Mouse (Mus musculus) thymus, postnatal 14 days (tissue): Measurements from ENCODE around the gene Smim24.

ENCODE experiments used
- DNase-seq: peaks from one replicate; pipeline ENCODE4 v3.0.0; 2021

Smim24 gene

DNA sequence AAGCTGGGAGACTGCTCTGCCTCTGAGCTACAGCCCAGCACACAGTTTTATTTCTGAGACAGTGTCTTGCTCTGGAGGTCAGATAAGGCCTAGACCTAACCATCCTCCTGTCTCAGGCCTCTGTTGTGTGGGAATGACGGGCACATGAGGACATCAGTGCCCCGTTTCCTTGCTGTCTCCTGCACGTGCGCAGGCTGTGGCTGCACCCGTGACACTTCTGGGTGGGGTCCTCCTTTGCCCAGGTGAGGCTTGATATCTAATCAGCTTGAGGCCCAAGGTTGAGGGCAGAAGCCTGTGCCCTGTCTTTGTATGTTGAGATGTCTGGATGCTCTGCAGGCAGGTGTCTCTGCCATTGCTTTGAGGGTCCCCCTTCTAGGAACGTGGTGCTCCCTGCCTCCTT lies 581 bp upstream of the Smim24 start:
- DNase-seq: no peak

DNA sequence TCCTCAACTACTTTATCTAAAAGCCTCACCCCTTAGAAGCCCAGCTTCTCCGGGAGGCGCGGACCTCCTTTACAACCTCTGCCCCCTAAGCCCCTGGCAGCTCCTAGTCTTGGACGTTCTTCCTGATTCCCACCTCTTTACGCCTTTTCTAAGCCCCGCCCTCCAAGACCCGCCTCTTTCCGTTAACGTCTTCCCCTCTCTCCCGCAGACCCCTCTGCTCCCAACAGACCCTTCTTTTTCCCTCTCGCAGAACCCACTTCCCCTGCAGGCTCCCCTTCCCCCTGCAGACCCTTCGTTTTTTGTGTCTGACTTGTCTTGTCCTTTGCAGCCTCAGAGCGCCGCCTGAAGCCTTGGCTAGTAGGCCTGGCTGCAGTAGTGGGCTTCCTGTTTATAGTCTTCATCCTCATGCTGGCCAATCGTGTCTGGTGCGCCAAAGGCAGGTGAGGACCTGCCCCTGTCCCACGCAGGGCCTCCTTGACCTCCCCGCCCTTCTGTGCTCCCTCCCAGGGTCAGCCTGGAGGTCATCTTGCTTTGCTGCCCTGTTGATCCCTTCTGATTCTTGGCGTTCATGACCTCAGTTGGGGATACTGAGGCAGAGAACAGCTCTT lies 709 bp downstream of the Smim24 start:
- DNase-seq: peak; percentile 79

DNA sequence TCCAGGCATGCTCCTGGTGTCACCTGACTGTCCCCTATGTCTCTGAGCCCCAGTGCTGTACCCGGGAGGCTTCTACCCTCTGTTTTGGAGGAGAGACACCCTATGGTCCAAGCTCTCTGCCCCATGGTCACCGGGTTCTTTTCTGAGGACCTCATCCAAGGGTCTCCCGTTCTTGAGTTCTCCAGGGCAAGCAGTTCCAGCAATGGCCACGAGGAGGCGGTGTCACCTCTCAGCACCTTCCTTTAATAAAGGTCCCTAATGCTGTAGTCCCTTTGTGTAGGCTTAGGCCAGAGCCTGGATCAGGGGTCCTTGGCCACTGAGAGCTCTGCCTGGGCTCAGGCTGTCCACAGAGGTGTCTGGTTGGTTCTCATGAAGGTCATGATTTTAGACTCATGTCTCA lies 2.3 kb downstream of the Smim24 start:
- peak; percentile 74 for DNase-seq

DNA sequence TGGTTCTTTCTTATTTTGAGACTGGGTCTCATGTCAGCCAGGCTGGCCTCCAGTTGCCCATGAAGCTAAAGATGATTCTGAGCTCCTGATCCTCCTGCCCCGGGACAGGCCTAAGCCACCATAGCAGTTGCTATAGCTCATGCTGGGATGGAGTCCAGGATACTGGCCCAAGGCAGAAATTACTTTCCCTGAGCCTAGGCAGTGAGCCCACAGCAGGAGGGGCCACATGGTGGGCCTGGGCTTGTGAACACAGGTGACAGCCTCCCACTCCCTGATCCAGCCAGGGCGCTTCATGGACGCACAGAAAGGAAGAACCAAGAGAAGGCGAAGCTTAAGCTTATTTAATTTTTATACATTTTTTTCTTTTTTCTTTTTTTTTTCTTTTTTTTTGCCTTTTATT lies 3.0 kb downstream of the Smim24 start:
- no peak for DNase-seq

DNA sequence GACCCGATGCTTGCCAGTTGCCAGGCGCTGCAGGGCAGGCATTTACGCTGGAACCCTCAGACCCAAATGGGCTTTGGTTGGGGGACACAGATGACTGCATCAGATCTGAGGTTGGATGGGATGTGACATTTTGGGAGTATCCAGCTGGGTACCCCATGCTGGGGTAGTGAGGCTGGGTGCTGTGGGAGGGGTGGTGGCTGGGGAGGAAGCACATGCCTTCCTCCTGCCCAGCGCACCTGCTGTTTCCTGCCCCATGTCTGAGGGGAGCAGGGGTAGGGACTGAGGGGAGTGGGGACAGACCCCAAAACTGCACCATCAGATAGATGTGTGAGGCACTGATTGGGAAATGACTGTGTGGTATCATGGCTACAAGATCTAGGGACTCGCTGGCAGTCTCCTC lies 3.9 kb downstream of the Smim24 start:
- peak; percentile 59 for DNase-seq

DNA sequence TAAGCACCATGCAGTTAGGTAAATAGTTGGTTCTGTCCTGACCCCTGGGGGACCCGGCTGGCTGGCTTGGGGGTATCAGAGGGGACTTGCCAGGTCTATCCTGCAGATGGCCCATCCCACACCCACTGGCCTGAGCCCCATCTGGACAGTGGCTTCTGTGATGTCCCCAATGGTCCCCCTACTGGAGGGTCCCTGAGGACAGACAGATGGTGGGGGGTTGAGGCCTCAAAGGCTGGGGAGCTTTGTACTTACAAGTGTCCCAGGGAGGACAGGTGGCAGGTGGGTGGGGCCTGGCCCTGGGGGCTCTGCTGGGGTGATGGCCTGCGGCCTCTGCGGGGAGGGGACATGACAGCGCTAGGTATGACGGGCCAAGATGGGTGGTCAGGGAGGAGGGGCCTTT lies 6.4 kb downstream of the Smim24 start:
- DNase-seq: no peak

DNA sequence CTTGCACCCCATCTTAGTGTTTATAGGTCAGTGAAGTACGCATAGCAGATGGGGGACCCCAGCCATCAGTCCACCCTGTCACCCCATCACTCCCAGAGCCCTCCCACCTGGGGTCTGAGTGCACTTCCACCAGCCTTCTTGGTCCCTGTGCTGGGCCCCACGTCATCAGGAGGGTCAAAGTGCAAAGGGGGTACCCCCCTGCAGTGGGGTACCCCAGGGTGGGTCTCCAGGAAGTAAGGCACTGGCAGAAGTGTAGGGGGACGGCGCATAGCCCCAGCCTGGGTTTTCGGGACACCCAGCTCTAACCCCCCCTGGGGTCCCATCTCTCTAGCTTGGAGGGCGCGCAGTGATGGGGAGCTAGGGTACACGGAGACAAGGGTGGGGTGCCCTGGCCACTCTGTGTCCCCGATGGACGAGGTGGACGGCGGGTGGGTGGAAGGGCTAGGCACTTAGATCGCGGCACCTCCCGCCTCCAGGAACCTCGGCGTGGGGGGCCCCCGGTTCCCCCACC lies 7.0 kb downstream of the Smim24 start:
- DNase-seq: no peak

DNA sequence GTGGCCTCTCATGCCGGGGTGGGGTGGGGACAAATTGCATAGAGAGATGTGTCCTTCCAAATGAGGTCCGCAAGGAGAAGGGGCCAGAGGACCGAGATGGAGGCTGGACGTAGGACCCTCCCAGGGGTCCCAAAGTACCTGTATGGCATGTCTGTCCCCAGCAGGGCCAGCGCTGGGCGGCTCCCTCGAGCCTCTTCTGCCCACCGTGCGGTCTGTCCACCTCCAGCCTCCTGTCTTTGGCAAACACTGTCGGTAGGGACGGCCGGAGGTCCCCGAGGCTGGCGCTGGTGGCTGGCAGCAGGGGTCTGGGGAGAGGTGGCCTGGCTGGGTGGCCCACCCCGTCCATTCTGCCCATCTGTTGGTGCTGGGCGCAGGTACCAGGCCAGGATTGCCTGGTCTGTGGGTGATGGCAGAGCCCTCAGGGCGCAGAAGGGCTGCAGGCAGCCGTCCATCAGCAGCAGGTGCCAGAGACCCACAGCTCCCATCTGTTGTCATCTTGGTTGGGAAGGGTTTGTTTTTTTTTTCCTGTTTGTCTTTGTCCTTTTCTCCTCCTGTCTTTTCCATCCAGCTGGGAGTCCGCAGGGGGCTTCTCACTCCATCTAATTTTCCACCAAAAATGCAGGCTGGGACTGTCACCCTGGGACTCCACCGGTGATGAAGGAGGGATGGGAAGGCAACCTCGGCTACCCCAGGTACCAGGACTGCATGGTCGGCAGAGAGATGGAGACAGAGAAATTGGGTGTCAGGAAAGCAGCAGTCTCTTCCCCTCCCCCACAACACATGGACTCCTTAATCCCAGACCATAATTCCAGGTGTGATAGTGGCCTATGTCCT lies 7.7 kb downstream of the Smim24 start:
- no peak for DNase-seq

DNA sequence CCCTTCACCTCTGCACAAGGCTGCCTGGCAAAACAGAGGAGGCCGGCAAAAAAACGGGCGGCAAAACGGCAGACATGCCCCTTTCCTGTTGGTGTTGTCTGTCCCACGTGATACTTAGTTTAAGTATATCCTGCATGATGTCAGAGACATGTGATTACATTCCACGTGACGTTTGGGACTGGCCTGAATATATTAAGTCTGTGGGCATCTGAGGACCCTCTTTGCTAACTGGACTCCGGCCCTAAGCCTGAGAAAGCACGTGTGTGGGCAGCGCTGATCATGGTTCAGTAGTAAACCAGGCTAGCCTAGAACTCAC lies 8.3 kb downstream of the Smim24 start:
- no peak for DNase-seq

DNA sequence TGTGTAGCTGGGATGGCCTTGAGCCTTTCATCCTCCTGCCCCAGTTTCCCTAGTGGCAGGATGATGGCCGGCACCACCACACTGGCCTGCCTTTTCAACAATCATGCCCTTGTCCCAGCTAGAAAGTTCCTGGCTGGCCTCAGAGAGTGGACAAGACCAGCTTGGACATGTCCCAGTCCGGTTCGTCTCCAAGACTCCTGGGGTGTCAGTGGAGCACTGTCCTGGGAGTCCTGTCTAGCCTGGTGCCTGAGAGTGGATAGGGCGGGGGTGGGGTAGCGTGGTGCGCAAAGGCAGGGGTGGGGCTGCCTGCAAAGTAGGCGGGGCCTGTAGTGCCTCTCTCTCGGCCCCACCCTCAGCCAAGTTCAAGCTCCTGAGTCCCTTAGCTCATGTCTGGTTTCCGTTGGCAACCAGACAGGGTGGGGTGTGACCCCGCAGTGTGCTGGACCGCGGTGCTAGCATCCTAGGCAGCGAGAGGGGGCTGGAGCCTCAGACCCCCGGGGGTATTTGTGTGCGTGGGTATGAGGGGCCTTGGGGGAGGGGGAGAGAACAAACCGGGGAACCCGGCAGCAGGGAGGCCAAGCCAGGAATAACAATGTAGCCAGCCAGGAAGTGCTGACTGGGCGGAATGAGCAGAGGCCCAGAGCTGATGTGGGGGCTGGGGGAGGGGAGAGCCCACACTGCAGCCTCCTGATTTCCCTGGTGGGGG lies 8.8 kb downstream of the Smim24 start:
- DNase-seq: peak; percentile 39

DNA sequence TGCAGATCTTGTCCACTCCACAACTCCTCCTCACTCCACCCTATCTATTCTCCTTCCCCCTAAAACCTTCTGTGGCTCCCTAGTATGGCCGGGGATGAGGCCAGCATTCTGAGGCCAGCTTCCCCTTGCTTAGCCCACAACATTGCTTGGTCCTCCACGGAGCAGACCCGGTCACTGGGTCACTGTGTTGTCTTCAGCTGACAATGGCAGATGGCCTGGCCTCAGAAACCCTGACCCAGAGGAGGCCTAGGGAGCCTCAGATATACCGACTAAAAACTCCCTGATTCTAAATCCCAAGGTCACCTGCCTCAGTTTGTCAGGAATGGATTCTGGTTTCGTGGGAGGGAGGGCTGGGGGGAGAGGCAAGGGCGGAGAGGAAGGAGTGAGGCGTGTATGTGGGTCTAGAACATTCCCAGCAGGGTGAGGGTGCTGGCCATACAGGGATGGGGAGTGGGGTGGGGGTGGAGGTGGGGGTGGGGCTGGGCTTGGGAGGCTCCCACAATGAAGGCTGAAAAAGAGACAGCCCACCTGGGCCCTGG lies 9.4 kb downstream of the Smim24 start:
- no peak for DNase-seq

DNA sequence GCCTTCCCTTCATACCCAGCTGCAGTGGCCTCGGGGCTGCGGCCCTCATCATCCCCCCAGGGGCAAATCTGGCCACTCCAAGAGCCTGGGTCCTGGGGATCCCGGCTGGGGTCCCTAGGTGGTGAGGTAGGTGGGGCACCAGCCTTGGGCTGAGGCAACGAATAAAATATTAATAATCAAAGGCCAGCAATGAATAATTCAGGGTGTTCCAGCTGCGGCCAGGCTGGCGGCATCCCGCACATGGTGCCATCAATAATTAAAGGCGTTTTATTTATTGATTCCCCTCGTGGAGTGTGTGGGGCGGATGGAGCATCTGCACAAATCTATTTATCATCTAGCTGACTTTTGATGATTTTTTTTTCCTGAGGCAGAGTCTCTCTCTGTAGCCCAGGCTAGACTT lies 10.7 kb downstream of the Smim24 start:
- DNase-seq: no peak

DNA sequence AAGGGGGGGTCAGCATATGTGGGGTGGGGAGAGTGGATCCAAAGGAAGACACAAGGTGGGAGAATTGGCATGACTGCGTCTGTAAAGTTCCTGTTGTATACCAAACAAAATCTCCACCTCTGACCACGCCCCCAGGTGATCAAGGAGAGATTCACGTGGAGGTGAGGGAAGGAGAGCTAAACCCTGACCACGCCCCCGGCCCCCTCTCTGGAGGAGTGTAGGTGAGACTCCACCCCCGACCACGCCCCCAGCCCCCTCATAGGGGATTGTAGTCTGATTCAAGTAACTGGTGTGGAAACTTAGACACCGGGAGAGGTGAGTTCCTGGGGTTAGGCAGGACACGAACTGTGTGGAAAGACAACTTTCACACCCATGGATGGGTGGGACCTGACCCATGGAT lies 11.2 kb downstream of the Smim24 start:
- no peak for DNase-seq

DNA sequence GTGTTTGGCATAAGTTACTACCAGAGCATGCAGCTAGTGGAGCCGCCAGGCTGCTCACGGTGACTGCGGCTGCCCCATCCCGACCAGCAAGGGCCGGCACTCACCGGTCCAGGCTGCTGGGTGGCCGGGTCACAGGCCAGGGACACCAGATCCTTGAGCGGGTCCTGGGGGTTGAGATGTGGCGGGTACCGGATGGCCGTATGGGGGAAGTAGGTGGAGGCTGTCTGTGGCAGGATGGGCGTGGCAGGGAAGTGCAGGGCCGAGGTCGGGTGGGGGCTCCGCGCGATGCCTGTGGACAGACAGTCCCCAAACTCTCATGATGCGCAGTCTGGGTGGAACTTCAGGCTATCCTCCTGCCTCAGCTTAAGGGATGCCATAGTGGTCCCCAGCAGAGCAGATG lies 11.9 kb downstream of the Smim24 start:
- DNase-seq: no peak

DNA sequence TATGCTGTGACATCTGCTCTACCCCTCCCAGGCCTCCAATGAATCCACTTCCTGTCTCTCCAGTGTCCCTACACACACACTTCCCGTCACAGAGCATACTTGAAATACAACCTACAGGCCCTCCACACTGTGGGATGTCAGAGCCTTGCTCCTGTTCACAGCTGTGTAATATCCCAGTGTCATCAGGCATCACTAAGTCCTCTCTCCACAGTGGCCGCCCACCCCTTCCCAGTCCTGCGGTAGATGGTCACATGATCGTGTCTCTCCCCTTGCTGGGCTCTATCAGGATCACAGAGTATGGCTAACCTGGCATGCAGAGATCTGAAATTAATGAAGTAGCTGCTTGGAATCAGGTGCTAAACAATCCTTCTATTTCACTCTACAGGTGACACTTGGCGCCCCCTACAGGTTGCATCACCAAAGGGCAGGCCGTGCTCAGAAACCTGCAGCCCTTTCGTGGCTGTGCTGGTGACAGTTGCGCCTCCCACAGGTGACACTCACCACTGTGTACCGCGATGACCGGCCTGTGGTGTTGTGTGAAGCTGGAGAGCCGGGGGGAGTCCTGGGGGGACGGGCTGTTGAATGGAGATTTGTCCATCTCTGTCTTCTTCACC lies 12.8 kb downstream of the Smim24 start:
- DNase-seq: peak; percentile 79

DNA sequence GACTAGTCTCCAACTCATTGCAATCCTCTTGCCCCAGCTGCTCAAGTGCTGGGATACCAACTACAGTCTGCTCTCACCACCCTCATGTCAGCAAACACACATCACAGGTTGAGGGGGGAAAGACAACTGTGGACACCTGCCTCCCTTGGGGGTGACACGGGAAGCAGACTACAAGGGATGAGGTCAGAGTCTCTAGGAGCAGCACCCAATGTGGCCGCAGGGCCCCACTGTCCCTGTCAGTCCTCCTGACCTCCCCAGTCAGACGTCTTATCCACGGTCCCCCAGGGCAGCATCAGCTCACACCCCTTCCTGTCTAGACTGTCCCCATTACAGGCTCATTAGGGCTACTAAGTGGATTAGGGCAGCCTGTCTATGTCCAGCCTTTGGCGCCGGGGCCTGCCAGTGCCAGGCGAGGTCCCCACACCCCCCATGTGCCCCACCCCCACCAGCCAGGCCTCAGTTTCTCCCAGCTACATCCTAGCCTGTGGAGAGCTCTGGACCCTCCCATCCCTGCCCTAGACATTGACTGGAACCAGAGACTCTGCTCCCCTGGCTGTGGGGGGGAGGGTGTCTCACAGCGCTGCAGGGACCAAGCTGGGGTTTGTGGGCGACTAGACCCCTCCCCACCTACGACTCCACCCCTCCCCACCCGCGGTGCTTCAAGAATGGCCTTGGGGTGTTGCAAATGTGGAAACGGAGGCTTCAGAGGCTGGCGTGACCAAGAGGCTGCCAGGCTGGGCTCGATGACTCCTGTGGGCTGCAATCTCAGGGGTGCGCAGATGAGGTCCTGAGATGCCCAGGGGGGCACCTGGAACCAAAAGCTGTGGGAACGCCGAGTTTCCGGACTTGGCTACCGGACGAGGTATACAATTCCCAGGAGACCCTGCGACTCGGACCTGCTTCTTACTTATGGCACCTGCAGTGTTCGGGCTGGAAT lies 13.9 kb downstream of the Smim24 start:
- DNase-seq: no peak

DNA sequence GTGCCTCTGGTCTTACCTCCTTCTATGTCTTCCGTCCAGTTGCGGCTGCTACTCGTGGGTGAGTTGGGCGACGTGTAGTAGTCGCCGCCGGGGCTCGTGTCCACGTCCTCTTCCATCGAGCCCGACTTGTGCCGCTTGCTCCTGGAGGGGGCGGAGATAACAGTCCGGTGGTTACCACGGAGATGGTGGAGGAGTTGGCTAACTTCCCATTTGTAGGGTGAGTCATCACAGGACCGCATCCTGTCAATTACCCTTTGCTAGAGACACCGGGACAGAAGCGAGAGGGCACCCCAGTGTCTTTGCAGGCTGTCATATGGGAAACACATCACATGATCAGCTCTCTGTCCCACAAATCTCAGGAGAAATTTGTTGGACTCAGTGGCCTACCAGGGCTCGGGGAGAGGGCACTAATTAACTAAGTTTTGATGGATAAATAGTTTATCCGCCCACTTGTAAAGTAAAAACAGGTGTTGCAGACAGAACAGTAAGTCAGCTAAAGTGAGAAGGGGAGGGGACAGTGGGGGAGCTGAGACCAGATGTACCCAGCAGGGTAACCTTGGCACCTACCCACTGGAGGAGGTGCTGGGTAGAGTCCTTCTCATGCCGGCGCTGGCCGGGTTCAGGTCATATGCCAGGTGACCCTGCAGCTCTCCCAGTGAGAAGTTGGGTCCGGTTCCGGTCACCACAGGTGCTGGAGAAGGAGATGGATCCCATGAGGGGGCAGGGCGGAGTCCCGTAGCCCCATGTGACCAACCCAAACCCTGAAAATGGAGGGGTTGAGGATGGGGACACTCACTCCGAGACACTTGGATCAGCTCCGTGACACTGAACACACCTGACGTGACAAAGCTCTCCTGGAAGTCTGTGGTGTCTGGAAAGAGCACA lies 14.9 kb downstream of the Smim24 start:
- DNase-seq: peak; percentile 48

DNA sequence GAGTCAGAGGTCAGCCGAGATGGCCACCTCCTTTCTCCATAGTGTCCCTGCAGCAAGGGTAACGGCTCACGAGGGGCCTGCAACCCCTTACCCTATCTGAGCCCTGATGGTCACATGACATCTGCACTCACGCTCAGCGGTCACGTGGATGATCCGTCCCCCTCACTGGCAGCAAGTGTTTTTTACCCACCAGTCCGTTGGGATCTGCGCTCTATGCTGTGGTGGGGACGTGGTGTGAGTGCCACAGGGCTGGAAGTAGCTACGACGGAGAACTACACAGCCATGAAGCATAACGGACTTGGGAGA lies 15.5 kb downstream of the Smim24 start:
- no peak for DNase-seq

DNA sequence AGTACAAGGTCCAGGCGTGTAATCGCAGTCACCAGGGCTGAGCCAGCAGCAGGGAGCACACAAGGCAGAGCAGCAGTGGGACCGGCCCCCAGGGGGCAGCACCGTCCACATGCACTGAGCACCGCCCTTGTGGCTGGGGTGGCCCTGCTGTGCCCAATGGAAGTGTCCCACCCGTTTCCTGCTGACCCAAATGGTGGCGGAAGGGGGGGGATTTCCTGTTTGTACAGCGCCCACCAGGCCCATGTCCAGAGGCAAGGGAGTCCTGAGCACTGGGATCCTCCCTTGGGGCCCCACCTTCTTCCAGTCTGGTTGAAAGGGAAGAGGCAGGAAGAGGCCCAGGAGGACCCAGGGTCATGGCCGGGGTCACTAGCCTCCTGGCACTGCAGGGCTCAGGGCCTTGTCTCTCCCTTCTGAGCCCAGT lies 16.0 kb downstream of the Smim24 start:
- peak; percentile 79 for DNase-seq

DNA sequence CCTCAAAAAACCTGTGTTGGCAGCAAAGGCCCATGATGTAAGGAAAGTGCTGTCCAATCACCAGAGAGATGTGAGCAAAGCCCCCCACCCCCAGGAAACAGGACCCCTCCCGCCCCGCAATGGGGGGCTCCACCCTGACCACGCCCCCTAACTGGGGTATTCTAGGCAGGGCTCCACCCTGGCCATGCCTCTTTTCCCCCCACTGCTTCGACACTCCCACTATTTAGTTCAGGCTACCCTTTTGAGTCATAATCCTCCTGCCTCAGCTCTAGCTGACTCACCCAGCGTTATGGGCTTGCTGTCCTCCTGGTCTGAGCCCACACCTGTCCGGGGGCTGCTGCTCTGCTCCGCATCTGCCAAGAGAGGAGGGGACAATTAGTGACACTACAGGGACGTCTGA lies 16.5 kb downstream of the Smim24 start:
- DNase-seq: no peak

DNA sequence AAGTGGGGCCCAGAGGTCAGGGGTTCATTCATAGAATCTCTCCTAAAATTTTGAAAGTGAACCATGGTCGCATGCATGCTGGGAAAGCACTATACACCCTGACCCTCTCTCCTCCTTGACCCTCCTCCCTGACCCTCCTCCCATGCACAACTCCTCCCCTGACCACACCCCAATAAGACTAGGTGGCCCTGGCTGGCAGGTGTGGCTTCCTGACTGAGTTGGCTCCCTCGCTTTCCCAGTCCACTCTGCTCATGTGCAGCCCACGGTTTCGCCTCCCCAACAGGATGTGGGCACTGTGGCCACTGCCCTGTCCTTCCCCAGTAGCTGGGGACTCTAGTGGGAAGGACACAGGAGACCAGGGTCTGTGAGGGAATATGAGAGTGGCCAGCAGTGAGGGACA lies 17.5 kb downstream of the Smim24 start:
- no peak for DNase-seq
